Mouse (Mus musculus): Measurements from ENCODE around the gene Gabrp. TPM values are rescaled to one million over a fixed set of nuclear protein-coding genes. Genes with fewer than 3 reads are reported as not detected.

Gabrp gene
- polyA plus RNA-seq, 1 experiment from 2014 or later = 0.28 TPM

DNA sequence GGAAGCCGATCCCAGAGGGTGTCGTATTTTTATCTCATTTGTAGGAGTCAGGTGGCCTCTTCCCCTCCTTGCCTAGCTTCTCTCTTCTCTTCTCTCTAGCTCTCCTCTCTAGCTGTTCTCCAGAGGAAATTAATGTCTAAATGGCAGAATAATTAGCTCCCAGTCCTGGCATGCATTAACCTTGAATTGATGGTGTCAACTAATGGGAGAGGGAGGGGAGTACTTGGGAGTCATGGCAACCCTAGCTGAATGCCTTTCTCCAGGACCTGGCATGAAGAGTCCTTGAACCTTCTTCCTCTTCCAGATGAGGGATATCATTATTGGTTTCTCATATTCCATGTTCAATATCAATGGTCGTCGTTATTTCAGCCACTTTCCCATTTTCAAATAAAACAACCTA is 17.9 kb upstream of the Gabrp start:
- Histone ChIP-seq H3K4me3 (ENCODE audit: low read depth, low read length) (no peak overlapping the region), H3K27me3 (ENCODE audit: control insufficient read depth, insufficient read depth, low read length) (no peaks in the 10 kb centered on the region), H3K36me3 (ENCODE audit: control insufficient read depth, insufficient read depth, low read length) (no peaks in the 10 kb centered on the region), H3K9me3 (ENCODE audit: control insufficient read depth, low read length) (no peaks in the 10 kb centered on the region), H3K27ac (replicated peaks) (no peak overlapping the region), H3K4me2 (replicated peaks; ENCODE audit: low read depth) (no peak overlapping the region), H3K4me1 (replicated peaks; ENCODE audit: control insufficient read depth, insufficient read depth) (no peaks in the 10 kb centered on the region), H3K9ac (ENCODE audit: low read length) (no peak overlapping the region)
- no peak for DNase-seq (ENCODE audit: low spot score)
- 80% methylated on average over 4 of the region's 4 CpGs for WGBS
- no peak for TF ChIP-seq CTCF (IDR thresholded peaks at IDR 0.05; ENCODE audit: low read depth)
- no peak for TF ChIP-seq EP300 (optimal IDR thresholded peaks at IDR 0.05)
- no peak for ATAC-seq (ENCODE audit: low FRiP score, low TSS enrichment)

GRCm38 (mm10) chr11:33592826-33593225 is 14.1 kb upstream of the Gabrp start:
- Histone ChIP-seq H3K9me3 (ENCODE audit: control insufficient read depth, low read length) (no peaks in the 10 kb centered on the region), H3K27me3 (ENCODE audit: control insufficient read depth, insufficient read depth, low read length) (no peaks in the 10 kb centered on the region), H3K4me3 (ENCODE audit: low read depth, low read length) (no peak overlapping the region), H3K36me3 (ENCODE audit: control insufficient read depth, insufficient read depth, low read length) (no peaks in the 10 kb centered on the region), H3K27ac (replicated peaks) (no peak overlapping the region), H3K9ac (ENCODE audit: low read length) (no peak overlapping the region), H3K4me1 (replicated peaks; ENCODE audit: control insufficient read depth, insufficient read depth) (no peaks in the 10 kb centered on the region), H3K4me2 (replicated peaks; ENCODE audit: low read depth) (no peak overlapping the region)
- no peak for ATAC-seq (ENCODE audit: low FRiP score, low TSS enrichment)
- WGBS = 77% methylated on average over 4 of the region's 4 CpGs
- TF ChIP-seq CTCF (IDR thresholded peaks at IDR 0.05; ENCODE audit: low read depth) (no peak), EP300 (optimal IDR thresholded peaks at IDR 0.05) (no peak)
- DNase-seq (ENCODE audit: low spot score) = no peak

- H3K4me2 ChIP-seq (replicated peaks; ENCODE audit: low read depth) = no peak overlapping the region
These were observed 12.0 kb upstream of the Gabrp start for GRCm38 (mm10) chr11:33590771-33591170.

GRCm38 (mm10) chr11:33586614-33587013 is 7.9 kb upstream of the Gabrp start:
- WGBS = 79% methylated on average over 6 of the region's 6 CpGs
- H3K9ac ChIP-seq (ENCODE audit: low read length) = no peak overlapping the region
- ATAC-seq (ENCODE audit: low FRiP score, low TSS enrichment) (no peak), DNase-seq (ENCODE audit: low spot score) (no peak)
- H3K4me1 ChIP-seq (replicated peaks; ENCODE audit: control insufficient read depth, insufficient read depth) = no peaks in the 10 kb centered on the region
- no peak for TF ChIP-seq CTCF (IDR thresholded peaks at IDR 0.05; ENCODE audit: low read depth)
- TF ChIP-seq EP300 (optimal IDR thresholded peaks at IDR 0.05) = no peak
- no peaks in the 10 kb centered on the region for H3K36me3 ChIP-seq (ENCODE audit: control insufficient read depth, insufficient read depth, low read length)
- H3K27ac ChIP-seq (replicated peaks) = no peak overlapping the region
- H3K4me2 ChIP-seq (replicated peaks; ENCODE audit: low read depth) = no peak overlapping the region
- no peak overlapping the region for H3K4me3 ChIP-seq (ENCODE audit: low read depth, low read length)
- H3K9me3 ChIP-seq (ENCODE audit: control insufficient read depth, low read length) = no peaks in the 10 kb centered on the region
- no peaks in the 10 kb centered on the region for H3K27me3 ChIP-seq (ENCODE audit: control insufficient read depth, insufficient read depth, low read length)

More at GRCm38 (mm10) chr11:33590771-33591170, 12.0 kb upstream of the Gabrp start:
- no peak overlapping the region for H3K27ac ChIP-seq (replicated peaks)
- H3K9ac ChIP-seq (ENCODE audit: low read length) = no peak overlapping the region
- no peaks in the 10 kb centered on the region for H3K36me3 ChIP-seq (ENCODE audit: control insufficient read depth, insufficient read depth, low read length)
- TF ChIP-seq EP300 (optimal IDR thresholded peaks at IDR 0.05) (no peak), CTCF (IDR thresholded peaks at IDR 0.05; ENCODE audit: low read depth) (no peak)
- H3K9me3 ChIP-seq (ENCODE audit: control insufficient read depth, low read length) = no peaks in the 10 kb centered on the region
- H3K4me1 ChIP-seq (replicated peaks; ENCODE audit: control insufficient read depth, insufficient read depth) = no peaks in the 10 kb centered on the region
- H3K27me3 ChIP-seq (ENCODE audit: control insufficient read depth, insufficient read depth, low read length) = no peaks in the 10 kb centered on the region
- 81% methylated on average over 3 of the region's 3 CpGs for WGBS
- ATAC-seq (ENCODE audit: low FRiP score, low TSS enrichment) = no peak
- H3K4me3 ChIP-seq (ENCODE audit: low read depth, low read length) = no peak overlapping the region
- no peak for DNase-seq (ENCODE audit: low spot score)

- TF ChIP-seq EP300 (optimal IDR thresholded peaks at IDR 0.05) (no peak), CTCF (IDR thresholded peaks at IDR 0.05; ENCODE audit: low read depth) (no peak)
- Histone ChIP-seq H3K4me1 (replicated peaks; ENCODE audit: control insufficient read depth, insufficient read depth) (no peaks in the 10 kb centered on the region), H3K27ac (replicated peaks) (no peak overlapping the region), H3K4me3 (ENCODE audit: low read depth, low read length) (no peak overlapping the region), H3K9ac (ENCODE audit: low read length) (no peak overlapping the region), H3K36me3 (ENCODE audit: control insufficient read depth, insufficient read depth, low read length) (no peaks in the 10 kb centered on the region), H3K9me3 (ENCODE audit: control insufficient read depth, low read length) (no peaks in the 10 kb centered on the region), H3K27me3 (ENCODE audit: control insufficient read depth, insufficient read depth, low read length) (no peaks in the 10 kb centered on the region), H3K4me2 (replicated peaks; ENCODE audit: low read depth) (no peak overlapping the region)
- WGBS = 39% methylated on average over 3 of the region's 3 CpGs
- ATAC-seq (ENCODE audit: low FRiP score, low TSS enrichment) = no peak
- no peak for DNase-seq (ENCODE audit: low spot score)
These were observed 862 bp upstream of the Gabrp start for GRCm38 (mm10) chr11:33579621-33580020.

DNA sequence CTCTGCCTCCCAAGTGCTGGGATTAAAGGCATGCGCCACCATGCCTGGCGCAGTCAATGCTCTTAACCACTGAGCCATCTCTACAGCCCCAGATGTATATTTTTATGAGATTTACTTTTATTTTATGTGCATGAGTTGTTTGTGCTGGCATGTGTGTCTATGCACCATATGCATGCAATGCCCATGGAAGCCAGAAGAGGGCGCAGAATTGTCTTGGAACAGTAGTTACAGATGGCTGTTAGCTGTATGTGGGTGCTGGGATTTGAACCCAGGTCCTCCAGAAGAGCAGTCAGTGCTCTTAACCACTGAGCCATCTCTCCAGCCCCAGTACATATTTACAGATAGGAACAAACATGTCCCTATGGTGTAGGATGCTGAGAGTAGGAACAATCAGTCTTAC is 3.8 kb downstream of the Gabrp start:
- no peaks in the 10 kb centered on the region for H3K9me3 ChIP-seq (ENCODE audit: control insufficient read depth, low read length)
- no peaks in the 10 kb centered on the region for H3K36me3 ChIP-seq (ENCODE audit: control insufficient read depth, insufficient read depth, low read length)
- no peak for TF ChIP-seq EP300 (optimal IDR thresholded peaks at IDR 0.05)
- peak; percentile 50 for TF ChIP-seq CTCF (IDR thresholded peaks at IDR 0.05; ENCODE audit: low read depth)
- no peak overlapping the region for H3K4me2 ChIP-seq (replicated peaks; ENCODE audit: low read depth)
- no peak overlapping the region for H3K27ac ChIP-seq (replicated peaks)
- no peak for DNase-seq (ENCODE audit: low spot score)
- no peaks in the 10 kb centered on the region for H3K4me1 ChIP-seq (replicated peaks; ENCODE audit: control insufficient read depth, insufficient read depth)
- 78% methylated on average over 3 of the region's 3 CpGs for WGBS
- no peaks in the 10 kb centered on the region for H3K27me3 ChIP-seq (ENCODE audit: control insufficient read depth, insufficient read depth, low read length)
- H3K9ac ChIP-seq (ENCODE audit: low read length) = no peak overlapping the region
- H3K4me3 ChIP-seq (ENCODE audit: low read depth, low read length) = no peak overlapping the region
- no peak for ATAC-seq (ENCODE audit: low FRiP score, low TSS enrichment)

All from stomach, postnatal 0 days (tissue).